Mouse (Mus musculus): ENCODE results near the gene Trim16. TPM values are rescaled to one million over a fixed set of nuclear protein-coding genes. Genes with fewer than 3 reads are reported as not detected.

The Trim16 gene
- polyA plus RNA-seq, 1 experiment from 2014 or later = 4.8 TPM

DNA sequence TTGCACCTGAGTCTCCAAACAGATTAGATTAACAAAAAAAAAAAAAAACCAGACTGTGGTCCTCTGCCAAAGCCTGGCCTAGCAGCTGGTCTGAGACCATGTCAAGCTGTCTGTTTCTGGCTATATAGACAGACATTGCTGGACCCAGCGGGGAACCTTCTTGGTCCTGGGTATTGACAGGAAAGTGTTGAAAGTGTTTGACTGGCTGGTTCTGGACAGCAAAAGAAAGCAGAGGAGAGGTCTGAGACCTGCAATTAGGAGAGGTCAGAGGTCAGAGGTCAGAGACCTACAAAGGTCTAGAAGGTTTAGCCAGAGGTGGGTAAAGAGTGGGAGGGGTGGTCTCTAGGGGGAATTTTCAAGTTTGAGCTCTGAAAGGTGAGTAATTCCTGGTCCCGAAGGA lies 28.3 kb downstream of the Trim16 start:
- Histone ChIP-seq H3K36me3 (ENCODE audit: control insufficient read depth, insufficient read depth) (no peaks in the 10 kb centered on the region), H3K4me3 (replicated peaks; ENCODE audit: low read length) (no peak overlapping the region), H3K27ac (ENCODE audit: low read length) (no peak overlapping the region), H3K9me3 (ENCODE audit: control insufficient read depth, low read length) (no peaks in the 10 kb centered on the region), H3K27me3 (replicated peaks; ENCODE audit: control insufficient read depth, insufficient read depth, low read length) (no peaks in the 10 kb centered on the region), H3K9ac (replicated peaks; ENCODE audit: low read depth, low read length) (no peak overlapping the region), H3K4me2 (ENCODE audit: low read length) (no peak overlapping the region), H3K4me1 (replicated peaks; ENCODE audit: control insufficient read depth, insufficient read depth, low read length) (peaks cover 4% of the 10 kb centered on the region; the same call in 1 of the 2 replicates)
- WGBS = 30% methylated on average over 2 of the region's 2 CpGs
- no peak for ATAC-seq

GRCm38 (mm10) chr11:62851199-62851598 lies 31.2 kb downstream of the Trim16 start:
- Histone ChIP-seq H3K4me3 (replicated peaks; ENCODE audit: low read length) (no peak overlapping the region), H3K9me3 (ENCODE audit: control insufficient read depth, low read length) (no peaks in the 10 kb centered on the region), H3K4me1 (replicated peaks; ENCODE audit: control insufficient read depth, insufficient read depth, low read length) (peaks cover 4% of the 10 kb centered on the region; the same call in 1 of the 2 replicates), H3K27ac (ENCODE audit: low read length) (no peak overlapping the region), H3K36me3 (ENCODE audit: control insufficient read depth, insufficient read depth) (no peaks in the 10 kb centered on the region), H3K9ac (replicated peaks; ENCODE audit: low read depth, low read length) (no peak overlapping the region), H3K27me3 (replicated peaks; ENCODE audit: control insufficient read depth, insufficient read depth, low read length) (no peaks in the 10 kb centered on the region), H3K4me2 (ENCODE audit: low read length) (no peak overlapping the region)
- no peak for ATAC-seq
- 68% methylated on average over 1 of the region's 1 CpGs for WGBS

DNA sequence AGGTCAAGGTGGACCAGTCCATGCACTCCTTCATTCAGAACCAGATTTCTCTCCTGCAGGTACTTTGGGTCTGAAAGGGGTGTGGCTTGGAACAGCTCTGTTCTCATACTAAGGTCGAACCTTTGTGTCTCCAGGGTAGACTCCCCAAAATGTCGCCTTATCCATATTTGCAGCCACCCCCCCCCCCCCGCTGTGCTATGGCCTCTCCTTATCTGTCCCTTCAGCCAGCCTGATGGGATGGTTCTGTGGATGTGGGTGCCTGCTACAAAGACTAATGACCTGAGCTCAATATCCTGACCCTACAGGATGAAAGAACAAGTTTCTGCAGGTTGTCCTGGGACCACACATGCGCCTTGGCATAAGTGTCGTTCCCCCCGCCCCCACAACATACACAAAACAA lies 33.3 kb downstream of the Trim16 start:
- H3K27ac ChIP-seq (ENCODE audit: low read length) = no peak overlapping the region
- 90% methylated on average over 6 of the region's 6 CpGs for WGBS
- no peaks in the 10 kb centered on the region for H3K4me1 ChIP-seq (replicated peaks; ENCODE audit: control insufficient read depth, insufficient read depth, low read length)
- no peak overlapping the region for H3K4me3 ChIP-seq (replicated peaks; ENCODE audit: low read length)
- no peak for ATAC-seq
- no peak overlapping the region for H3K4me2 ChIP-seq (ENCODE audit: low read length)
- no peak overlapping the region for H3K9ac ChIP-seq (replicated peaks; ENCODE audit: low read depth, low read length)
- no peaks in the 10 kb centered on the region for H3K27me3 ChIP-seq (replicated peaks; ENCODE audit: control insufficient read depth, insufficient read depth, low read length)
- H3K36me3 ChIP-seq (ENCODE audit: control insufficient read depth, insufficient read depth) = no peaks in the 10 kb centered on the region
- no peaks in the 10 kb centered on the region for H3K9me3 ChIP-seq (ENCODE audit: control insufficient read depth, low read length)

- no peaks in the 10 kb centered on the region for H3K4me1 ChIP-seq (replicated peaks; ENCODE audit: control insufficient read depth, insufficient read depth, low read length)
- no peak for ATAC-seq
- no peaks in the 10 kb centered on the region for H3K9me3 ChIP-seq (ENCODE audit: control insufficient read depth, low read length)
- WGBS = 81% methylated on average over 4 of the region's 4 CpGs
- H3K4me2 ChIP-seq (ENCODE audit: low read length) = no peak overlapping the region
- no peaks in the 10 kb centered on the region for H3K36me3 ChIP-seq (ENCODE audit: control insufficient read depth, insufficient read depth)
- H3K4me3 ChIP-seq (replicated peaks; ENCODE audit: low read length) = no peak overlapping the region
- H3K9ac ChIP-seq (replicated peaks; ENCODE audit: low read depth, low read length) = no peak overlapping the region
- no peaks in the 10 kb centered on the region for H3K27me3 ChIP-seq (replicated peaks; ENCODE audit: control insufficient read depth, insufficient read depth, low read length)
- H3K27ac ChIP-seq (ENCODE audit: low read length) = no peak overlapping the region
These were observed 45.5 kb downstream of the Trim16 start for GRCm38 (mm10) chr11:62865562-62865961.

DNA sequence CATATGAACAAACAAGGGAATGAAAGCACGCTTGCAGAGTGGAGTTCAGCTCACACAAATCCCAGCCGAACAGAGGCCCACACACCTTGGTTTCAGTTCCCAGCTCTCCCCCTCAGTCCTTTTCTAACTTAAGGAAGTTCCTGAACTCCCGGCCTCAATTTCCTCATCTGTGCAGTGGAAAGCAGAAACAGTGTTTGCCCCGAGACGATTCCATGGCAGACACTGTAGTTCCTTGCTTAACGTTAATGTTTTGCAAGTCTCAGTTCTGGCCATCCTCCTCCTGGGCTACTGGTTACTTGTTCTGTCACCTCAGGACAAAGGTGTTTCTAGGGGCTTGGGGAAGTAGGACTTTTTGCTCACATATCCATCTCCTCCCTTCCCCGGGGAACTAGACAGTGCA lies 46.7 kb downstream of the Trim16 start:
- Histone ChIP-seq H3K36me3 (ENCODE audit: control insufficient read depth, insufficient read depth) (no peaks in the 10 kb centered on the region), H3K4me3 (replicated peaks; ENCODE audit: low read length) (no peak overlapping the region), H3K9me3 (ENCODE audit: control insufficient read depth, low read length) (no peaks in the 10 kb centered on the region), H3K27me3 (replicated peaks; ENCODE audit: control insufficient read depth, insufficient read depth, low read length) (no peaks in the 10 kb centered on the region), H3K9ac (replicated peaks; ENCODE audit: low read depth, low read length) (no peak overlapping the region), H3K4me1 (replicated peaks; ENCODE audit: control insufficient read depth, insufficient read depth, low read length) (no peaks in the 10 kb centered on the region), H3K4me2 (ENCODE audit: low read length) (no peak overlapping the region), H3K27ac (ENCODE audit: low read length) (no peak overlapping the region)
- no peak for ATAC-seq
- 82% methylated on average over 7 of the region's 7 CpGs for whole genome bisulfite sequencing

DNA sequence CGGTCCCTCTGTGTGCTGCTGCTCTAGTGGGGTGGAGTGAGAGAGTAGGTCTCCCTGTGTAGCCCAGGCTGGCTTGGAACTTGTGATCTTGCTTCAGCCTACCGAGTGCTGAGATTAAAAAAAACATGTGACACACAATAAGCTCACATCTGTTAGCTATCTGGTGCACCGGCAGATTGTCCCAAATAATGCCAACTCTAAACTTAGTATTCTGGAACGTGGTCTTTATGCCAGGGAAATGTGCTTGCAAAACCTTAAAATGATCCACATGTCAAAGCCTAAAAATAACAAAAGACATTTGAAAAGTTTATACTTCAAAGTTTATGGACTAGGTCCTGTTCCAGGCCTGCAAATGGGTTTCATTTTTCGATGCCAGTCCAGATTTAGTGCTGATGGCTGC lies 49.2 kb downstream of the Trim16 start:
- H3K4me3 ChIP-seq (replicated peaks; ENCODE audit: low read length) = no peak overlapping the region
- no peak overlapping the region for H3K27ac ChIP-seq (ENCODE audit: low read length)
- no peak overlapping the region for H3K4me2 ChIP-seq (ENCODE audit: low read length)
- H3K4me1 ChIP-seq (replicated peaks; ENCODE audit: control insufficient read depth, insufficient read depth, low read length) = no peaks in the 10 kb centered on the region
- WGBS = 78% methylated on average over 5 of the region's 5 CpGs
- no peaks in the 10 kb centered on the region for H3K36me3 ChIP-seq (ENCODE audit: control insufficient read depth, insufficient read depth)
- no peaks in the 10 kb centered on the region for H3K27me3 ChIP-seq (replicated peaks; ENCODE audit: control insufficient read depth, insufficient read depth, low read length)
- no peak for ATAC-seq
- H3K9ac ChIP-seq (replicated peaks; ENCODE audit: low read depth, low read length) = no peak overlapping the region
- H3K9me3 ChIP-seq (ENCODE audit: control insufficient read depth, low read length) = no peaks in the 10 kb centered on the region

DNA sequence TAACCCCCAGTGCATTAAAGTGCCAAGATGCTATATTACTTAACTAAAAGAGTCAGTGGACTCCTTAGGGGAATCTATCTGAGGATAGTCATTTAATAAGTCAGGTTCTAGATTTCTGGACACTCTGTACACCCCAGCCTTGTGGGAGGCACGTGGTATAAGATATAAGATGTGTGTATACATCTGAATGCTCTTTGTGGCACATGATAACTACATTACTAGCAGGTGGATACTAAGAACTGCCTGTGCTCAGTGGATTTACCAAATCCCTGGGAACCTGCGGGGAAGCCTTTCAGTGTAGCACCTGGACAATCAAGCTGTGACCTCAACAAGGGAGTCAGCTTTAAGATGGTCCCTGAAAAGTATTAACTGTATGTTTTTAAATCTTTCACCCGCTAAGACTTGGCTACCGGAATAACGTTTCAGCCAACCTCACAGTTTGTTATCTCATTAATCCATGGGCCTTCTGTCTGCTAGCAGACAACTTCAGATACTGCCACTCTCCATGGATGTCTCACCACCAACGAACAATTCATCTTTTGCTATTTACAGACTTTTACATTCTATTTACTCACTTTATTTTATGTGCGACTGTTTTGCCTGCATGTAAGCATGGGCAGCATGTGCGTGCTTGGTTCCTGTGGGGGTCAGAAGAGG lies 49.8 kb downstream of the Trim16 start:
- Histone ChIP-seq H3K9me3 (ENCODE audit: control insufficient read depth, low read length) (no peaks in the 10 kb centered on the region), H3K27ac (ENCODE audit: low read length) (no peak overlapping the region), H3K9ac (replicated peaks; ENCODE audit: low read depth, low read length) (no peak overlapping the region), H3K27me3 (replicated peaks; ENCODE audit: control insufficient read depth, insufficient read depth, low read length) (no peaks in the 10 kb centered on the region), H3K36me3 (ENCODE audit: control insufficient read depth, insufficient read depth) (no peaks in the 10 kb centered on the region), H3K4me1 (replicated peaks; ENCODE audit: control insufficient read depth, insufficient read depth, low read length) (no peaks in the 10 kb centered on the region), H3K4me3 (replicated peaks; ENCODE audit: low read length) (no peak overlapping the region), H3K4me2 (ENCODE audit: low read length) (no peak overlapping the region)
- WGBS = 85% methylated on average over 8 of the region's 8 CpGs
- ATAC-seq = no peak

- Histone ChIP-seq H3K9me3 (ENCODE audit: control insufficient read depth, low read length) (no peaks in the 10 kb centered on the region), H3K9ac (replicated peaks; ENCODE audit: low read depth, low read length) (no peak overlapping the region), H3K27ac (ENCODE audit: low read length) (no peak overlapping the region), H3K4me3 (replicated peaks; ENCODE audit: low read length) (no peak overlapping the region), H3K4me1 (replicated peaks; ENCODE audit: control insufficient read depth, insufficient read depth, low read length) (peaks cover 1% of the 10 kb centered on the region; the same call in 1 of the 2 replicates), H3K4me2 (ENCODE audit: low read length) (no peak overlapping the region), H3K36me3 (ENCODE audit: control insufficient read depth, insufficient read depth) (no peaks in the 10 kb centered on the region), H3K27me3 (replicated peaks; ENCODE audit: control insufficient read depth, insufficient read depth, low read length) (no peaks in the 10 kb centered on the region)
- ATAC-seq = no peak
- 77% methylated on average over 9 of the region's 9 CpGs for WGBS
These were observed 53.4 kb downstream of the Trim16 start for GRCm38 (mm10) chr11:62873479-62873878.

- Histone ChIP-seq H3K4me1 (replicated peaks; ENCODE audit: control insufficient read depth, insufficient read depth, low read length) (peaks cover 12% of the 10 kb centered on the region), H3K4me3 (replicated peaks; ENCODE audit: low read length) (no peak overlapping the region), H3K4me2 (ENCODE audit: low read length) (no peak overlapping the region), H3K9ac (replicated peaks; ENCODE audit: low read depth, low read length) (no peak overlapping the region), H3K27me3 (replicated peaks; ENCODE audit: control insufficient read depth, insufficient read depth, low read length) (no peaks in the 10 kb centered on the region), H3K36me3 (ENCODE audit: control insufficient read depth, insufficient read depth) (no peaks in the 10 kb centered on the region), H3K9me3 (ENCODE audit: control insufficient read depth, low read length) (no peaks in the 10 kb centered on the region), H3K27ac (ENCODE audit: low read length) (no peak overlapping the region)
- WGBS = 92% methylated on average over 1 of the region's 1 CpGs
- ATAC-seq = no peak
These were observed 55.7 kb downstream of the Trim16 start for GRCm38 (mm10) chr11:62875696-62876095.

GRCm38 (mm10) chr11:62876445-62876844 lies 56.4 kb downstream of the Trim16 start:
- ATAC-seq = no peak
- Histone ChIP-seq H3K4me2 (ENCODE audit: low read length) (no peak overlapping the region), H3K27ac (ENCODE audit: low read length) (no peak overlapping the region), H3K36me3 (ENCODE audit: control insufficient read depth, insufficient read depth) (no peaks in the 10 kb centered on the region), H3K27me3 (replicated peaks; ENCODE audit: control insufficient read depth, insufficient read depth, low read length) (no peaks in the 10 kb centered on the region), H3K9me3 (ENCODE audit: control insufficient read depth, low read length) (no peaks in the 10 kb centered on the region), H3K4me1 (replicated peaks; ENCODE audit: control insufficient read depth, insufficient read depth, low read length) (peaks cover 12% of the 10 kb centered on the region), H3K9ac (replicated peaks; ENCODE audit: low read depth, low read length) (no peak overlapping the region), H3K4me3 (replicated peaks; ENCODE audit: low read length) (no peak overlapping the region)
- 89% methylated on average over 4 of the region's 4 CpGs for WGBS
